Mouse (Mus musculus) ES-Bruce4 (cell line): ENCODE data around the gene Vps8. TPM values are rescaled to one million over a fixed set of nuclear protein-coding genes. Genes with fewer than 3 reads are reported as not detected.

Experiments
- H3K27ac ChIP-seq: 2 replicates; pipeline ENCODE4 v1.5.1; 2012; ENCODE audit warnings: low read length, inconsistent platforms; ENCODE audit not compliant: insufficient read depth
- H3K27me3 ChIP-seq: 2 replicates; pipeline ENCODE4 v1.6.1; 2012; ENCODE audit warnings: mild to moderate bottlenecking, low read length, inconsistent platforms; ENCODE audit not compliant: control insufficient read depth, poor library complexity, insufficient read depth, severe bottlenecking
- H3K36me3 ChIP-seq: 2 replicates; pipeline ENCODE4 v1.6.1; 2012; ENCODE audit warnings: inconsistent platforms, mild to moderate bottlenecking, low read length, moderate library complexity; ENCODE audit not compliant: control insufficient read depth, poor library complexity, insufficient read depth, severe bottlenecking
- H3K4me1 ChIP-seq: one replicate; pipeline ENCODE4 v1.8.1; 2011; ENCODE audit warnings: low read length; ENCODE audit not compliant: control insufficient read depth, insufficient read depth
- H3K4me3 ChIP-seq: 2 replicates; pipeline ENCODE4 v1.5.1; 2011; ENCODE audit warnings: low read depth, mild to moderate bottlenecking, low read length
- H3K9ac ChIP-seq: 2 replicates; pipeline ENCODE4 v1.6.1; 2012; ENCODE audit warnings: low read depth, mild to moderate bottlenecking, inconsistent platforms; ENCODE audit not compliant: poor library complexity, severe bottlenecking
- H3K9me3 ChIP-seq: replicated peaks from 2 replicates; pipeline ENCODE4 v1.6.1; 2012; ENCODE audit warnings: mild to moderate bottlenecking, low read length, inconsistent platforms; ENCODE audit not compliant: control insufficient read depth, poor library complexity, insufficient read depth, severe bottlenecking
- CTCF ChIP-seq: IDR thresholded peaks from one replicate; pipeline ENCODE4 v1.8.1; 2011; ENCODE audit warnings: low read depth, low read length
- EP300 ChIP-seq: IDR thresholded peaks from 2 replicates; pipeline ENCODE4 v1.6.1; 2011; ENCODE audit warnings: low read depth, low read length; ENCODE audit not compliant: insufficient read depth
- POLR2A ChIP-seq: IDR thresholded peaks from one replicate; pipeline ENCODE4 v1.8.1; 2011; ENCODE audit warnings: low read length; ENCODE audit not compliant: insufficient read depth
- polyA plus RNA-seq: library from polyadenylated mRNA; stranded (reverse); fragments of >200 nt; gene quantifications from 2 replicates; pipeline ENCODE4 v1.2.4, GENCODE M21; 2011; ENCODE audit warnings: low read depth; ENCODE audit not compliant: missing spikeins, insufficient read depth, insufficient read length

The Vps8 gene
- polyA plus RNA-seq, 1 experiment: 25.4 TPM

DNA sequence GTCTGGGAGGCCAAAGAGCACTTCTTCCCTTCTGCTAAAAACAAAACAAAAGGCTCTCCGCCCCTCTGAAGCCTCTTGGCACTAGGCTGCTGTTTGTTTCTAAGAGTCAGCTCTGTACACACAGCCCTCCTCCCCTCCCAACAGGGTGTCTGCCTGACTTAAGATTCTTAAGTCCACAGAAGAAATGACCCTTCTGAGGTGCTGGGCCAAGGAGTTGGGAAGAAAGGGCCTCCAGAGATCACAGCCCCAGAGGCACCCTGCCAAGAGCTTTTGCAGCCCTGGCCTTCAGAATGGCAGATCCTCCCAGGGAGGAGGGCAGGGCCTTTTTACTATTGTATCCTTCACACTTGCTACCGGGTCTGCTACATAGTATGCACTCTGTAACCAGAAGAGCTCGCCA lies 33.6 kb upstream of the Vps8 start:
- TF ChIP-seq EP300: no peak
- TF ChIP-seq CTCF: no peak
- TF ChIP-seq POLR2A: no peak
- Histone ChIP-seq H3K36me3 (no peaks in the 10 kb centered on the region), H3K27me3 (no peaks in the 10 kb centered on the region), H3K27ac (no peak overlapping the region), H3K9me3 (no peaks in the 10 kb centered on the region), H3K4me3 (no peak overlapping the region), H3K9ac (no peak overlapping the region), H3K4me1 (peaks cover 2% of the 10 kb centered on the region)

GRCm38 (mm10) chr16:21390744-21391143 lies 32.2 kb upstream of the Vps8 start:
- no peaks in the 10 kb centered on the region for H3K9me3 ChIP-seq
- peaks cover 8% of the 10 kb centered on the region for H3K4me1 ChIP-seq
- H3K36me3 ChIP-seq: no peaks in the 10 kb centered on the region
- TF ChIP-seq EP300: no peak
- no peak for TF ChIP-seq POLR2A
- TF ChIP-seq CTCF: no peak
- H3K9ac ChIP-seq: no peak overlapping the region
- no peak overlapping the region for H3K27ac ChIP-seq
- no peak overlapping the region for H3K4me3 ChIP-seq
- no peaks in the 10 kb centered on the region for H3K27me3 ChIP-seq

GRCm38 (mm10) chr16:21392099-21392498 lies 30.8 kb upstream of the Vps8 start:
- Histone ChIP-seq H3K36me3 (no peaks in the 10 kb centered on the region), H3K27ac (no peak overlapping the region), H3K9me3 (no peaks in the 10 kb centered on the region), H3K27me3 (no peaks in the 10 kb centered on the region), H3K9ac (no peak overlapping the region), H3K4me1 (peaks cover 11% of the 10 kb centered on the region), H3K4me3 (0 out of 2 replicates have a peak overlapping the region, but pooled peaks have one; percentile 14)
- no peak for TF ChIP-seq POLR2A
- peak; percentile 78 for TF ChIP-seq CTCF

GRCm38 (mm10) chr16:21392517-21393112 lies 30.3 kb upstream of the Vps8 start:
- H3K4me1 ChIP-seq: peaks cover 11% of the 10 kb centered on the region
- no peaks in the 10 kb centered on the region for H3K27me3 ChIP-seq
- H3K9me3 ChIP-seq: no peaks in the 10 kb centered on the region
- no peak overlapping the region for H3K27ac ChIP-seq
- H3K36me3 ChIP-seq: no peaks in the 10 kb centered on the region
- no peak overlapping the region for H3K9ac ChIP-seq
- 0 out of 2 replicates have a peak overlapping the region, but pooled peaks have one; percentile 14 for H3K4me3 ChIP-seq
- TF ChIP-seq CTCF (peak; percentile 83), POLR2A (no peak)

GRCm38 (mm10) chr16:21395546-21395945 lies 27.4 kb upstream of the Vps8 start:
- Histone ChIP-seq H3K9ac (no peak overlapping the region), H3K36me3 (no peaks in the 10 kb centered on the region), H3K4me1 (peaks cover 11% of the 10 kb centered on the region), H3K27me3 (no peaks in the 10 kb centered on the region), H3K27ac (no peak overlapping the region), H3K4me3 (no peak overlapping the region), H3K9me3 (no peaks in the 10 kb centered on the region)
- TF ChIP-seq EP300 (no peak), CTCF (no peak), POLR2A (no peak)

GRCm38 (mm10) chr16:21397681-21398080 lies 25.2 kb upstream of the Vps8 start:
- Histone ChIP-seq H3K9me3 (no peaks in the 10 kb centered on the region), H3K9ac (no peak overlapping the region), H3K36me3 (no peaks in the 10 kb centered on the region), H3K4me3 (no peak overlapping the region), H3K27me3 (no peaks in the 10 kb centered on the region), H3K4me1 (peaks cover 9% of the 10 kb centered on the region), H3K27ac (no peak overlapping the region)
- TF ChIP-seq EP300 (no peak), POLR2A (no peak)
